Mouse (Mus musculus): ENCODE data around the gene Ugt1a1.

DNA sequence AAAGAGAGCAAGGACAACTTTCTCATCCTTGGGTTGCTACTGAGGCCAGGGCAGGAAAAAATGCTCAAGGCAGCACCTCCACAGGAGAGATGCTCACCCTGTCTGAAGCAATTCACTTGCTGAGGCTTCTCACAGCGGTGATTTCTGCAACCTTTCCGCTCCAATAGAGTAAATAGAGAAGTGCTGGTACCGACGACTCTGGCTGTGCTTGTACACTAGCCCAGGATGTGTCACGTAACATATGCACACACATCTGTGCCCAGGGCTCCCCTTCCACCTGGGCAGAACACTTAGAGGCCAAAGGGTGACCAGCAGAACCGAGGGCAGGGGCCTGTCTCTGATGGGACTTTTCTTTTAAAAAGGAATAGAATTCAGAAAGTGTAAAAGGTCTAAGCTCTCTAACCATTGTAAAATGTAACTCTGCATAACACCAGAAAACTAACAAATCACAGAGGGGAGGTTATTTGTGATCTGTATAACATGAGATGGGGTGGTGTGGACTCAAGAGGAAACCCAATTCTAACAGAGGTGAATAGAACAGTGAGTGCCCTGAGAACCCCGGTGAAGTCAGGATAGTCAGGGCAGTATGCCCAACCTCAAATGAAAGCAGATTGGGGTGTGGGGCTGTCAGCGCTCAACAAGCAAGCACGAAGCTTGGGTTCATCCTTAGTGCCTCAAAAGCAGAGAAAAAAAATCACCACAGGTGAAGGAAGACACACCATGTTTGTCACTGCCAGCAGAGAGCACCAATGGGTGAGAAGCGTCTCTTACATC is 49.0 kb downstream of the Ugt1a1 start:
- TF ChIP-seq GATA1 (IDR thresholded peaks at IDR 0.05; ENCODE audit: low read length) (no peak), TAL1 (IDR thresholded peaks at IDR 0.05; ENCODE audit: low read length) (no peak)

Measured in erythroblast, embryonic 14.5 days (primary cell).